Comparison of ENCODE assay signal across 25 mouse cellular contexts in genomic region chr6:143129466-143129865, GRCm38 (mm10). TPM values are rescaled to one million over a fixed set of nuclear protein-coding genes. Genes with fewer than 3 reads are reported as not detected.
DNase-seq lines count a peak whose midpoint lies in the region; ATAC-seq and TF ChIP-seq lines count a peak whose summit lies in the region.
"Had no signal": no experiment of that assay in that cellular context is flagged by ENCODE, and none has a peak within 500 bp of the region (broad histone marks: within the 10 kb centered on the region; RNA-seq: fewer than 3 reads in every experiment).

No protein-coding gene starts in this region.

- H3K9me3 ChIP-seq in liver, embryonic 11.5 days (ENCODE audit: control insufficient read depth, low read length) = no peaks in the 10 kb centered on the region
- H3K9me3 ChIP-seq in ES-Bruce4 (replicated peaks; ENCODE audit: control insufficient read depth, insufficient read depth, low read length, poor library complexity, severe bottlenecking) = peaks cover 7% of the 10 kb centered on the region
- H3K9me3 ChIP-seq: midbrain, embryonic 15.5 days had no signal

- no peak for ATAC-seq in liver, embryonic 11.5 days (replicated peaks; ENCODE audit: low FRiP score)
- ATAC-seq in megakaryocyte-erythroid progenitor cell, adult 5-6 weeks (replicated peaks; ENCODE audit: low FRiP score, low TSS enrichment, poor library complexity, severe bottlenecking) = peak; percentile 68
- ATAC-seq: liver, postnatal 0 days; midbrain, embryonic 15.5 days had no signal

- TF ChIP-seq CTCF in ES-Bruce4 (IDR thresholded peaks at IDR 0.05; ENCODE audit: low read depth, low read length) = no peak

- H3K9ac ChIP-seq in liver, embryonic 11.5 days (ENCODE audit: low read depth, low read length) = no peak overlapping the region
- H3K9ac ChIP-seq in ES-Bruce4 (ENCODE audit: low read depth, poor library complexity, severe bottlenecking) = no peak overlapping the region
- H3K9ac ChIP-seq: embryonic facial prominence, embryonic 12.5 days; kidney, embryonic 15.5 days; liver, postnatal 0 days; midbrain, embryonic 15.5 days had no signal

- H3K4me2 ChIP-seq in liver, embryonic 11.5 days = no peak overlapping the region
- H3K4me2 ChIP-seq: embryonic facial prominence, embryonic 12.5 days; heart, embryonic 11.5 days; kidney, embryonic 15.5 days; midbrain, embryonic 15.5 days had no signal

- no peaks in the 10 kb centered on the region for H3K36me3 ChIP-seq in liver, embryonic 11.5 days (ENCODE audit: control insufficient read depth, insufficient read depth, low read length)
- H3K36me3 ChIP-seq in ES-Bruce4 (ENCODE audit: control insufficient read depth, insufficient read depth, low read length, poor library complexity, severe bottlenecking) = no peaks in the 10 kb centered on the region
- H3K36me3 ChIP-seq: embryonic facial prominence, embryonic 12.5 days; hindbrain, embryonic 10.5 days; kidney, embryonic 15.5 days; midbrain, embryonic 15.5 days had no signal

- H3K4me3 ChIP-seq in liver, embryonic 11.5 days (ENCODE audit: low read depth, low read length) = no peak overlapping the region
- 0 out of 2 replicates have a peak overlapping the region, but pooled peaks have one; percentile 10 for H3K4me3 ChIP-seq in ES-Bruce4 (ENCODE audit: low read depth, low read length)
- H3K4me3 ChIP-seq: embryonic facial prominence, embryonic 12.5 days; hindbrain, embryonic 10.5 days; kidney, embryonic 15.5 days; left cerebral cortex, adult 2 months; megakaryocyte, embryonic 14.5 days; midbrain, embryonic 15.5 days had no signal

- WGBS in liver, embryonic 11.5 days = 78% methylated on average over 7 of the region's 7 CpGs

- H3K27ac ChIP-seq in liver, embryonic 11.5 days (ENCODE audit: low read depth, low read length) = no peak overlapping the region
- no peak overlapping the region for H3K27ac ChIP-seq in ES-Bruce4 (ENCODE audit: insufficient read depth, low read length)
- H3K27ac ChIP-seq: embryonic facial prominence, embryonic 12.5 days; hindbrain, embryonic 10.5 days; kidney, embryonic 15.5 days; left cerebral cortex, adult 2 months; midbrain, embryonic 15.5 days had no signal

- no peaks in the 10 kb centered on the region for H3K4me1 ChIP-seq in liver, embryonic 11.5 days (replicated peaks; ENCODE audit: control insufficient read depth, insufficient read depth, low read length)
- H3K4me1 ChIP-seq in ES-Bruce4 (ENCODE audit: control insufficient read depth, insufficient read depth, low read length) = no peaks in the 10 kb centered on the region
- H3K4me1 ChIP-seq: embryonic facial prominence, embryonic 12.5 days; hindbrain, embryonic 10.5 days; midbrain, embryonic 15.5 days had no signal

- H3K27me3 ChIP-seq in liver, embryonic 11.5 days (replicated peaks; ENCODE audit: control insufficient read depth, insufficient read depth, low read length) = no peaks in the 10 kb centered on the region
- no peaks in the 10 kb centered on the region for H3K27me3 ChIP-seq in ES-Bruce4 (ENCODE audit: control insufficient read depth, insufficient read depth, low read length, poor library complexity, severe bottlenecking)
- H3K27me3 ChIP-seq: embryonic facial prominence, embryonic 12.5 days; kidney, embryonic 15.5 days; megakaryocyte, embryonic 14.5 days; midbrain, embryonic 15.5 days had no signal

- peak; percentile 49; the same call in 1 of the 2 replicates for TF ChIP-seq EP300 in ES-Bruce4 (IDR thresholded peaks at IDR 0.05; ENCODE audit: insufficient read depth, low read depth, low read length)

- TF ChIP-seq POLR2A in ES-Bruce4 (IDR thresholded peaks at IDR 0.05; ENCODE audit: insufficient read depth, low read length) = no peak

- DNase-seq in liver = peak; percentile 21
- DNase-seq in liver, embryonic 11.5 days (ENCODE audit: low spot score) = no peak
- peak; percentile 37 for DNase-seq in MEL-GATA-1-ER (ENCODE audit: extremely low read depth, low read depth)
- DNase-seq in natural killer cell, adult 2 months (ENCODE audit: low spot score in 2 of 2) = no peak
- no peak for DNase-seq in B cell, adult 2 months
- no peak for DNase-seq in adipocyte (ENCODE audit: low spot score)
- DNase-seq: adrenal gland, adult 8-10 months; cerebellum, adult 11-12 months; cerebellum, postnatal 14 days; gastrocnemius, postnatal 10 days; kidney, adult 11 months; layer of hippocampus, adult 9-11 months; liver, postnatal 0 days; lung, postnatal 10 days; right cerebral cortex, adult 18-20 months; right cerebral cortex, postnatal 4 days had no signal

RNA-seq across cellular contexts. Expression of gene C2cd5, which starts 29.5 kb away (rescaled TPM):
- 24.1 and 25.0 TPM in 2 replicates for polyA plus RNA-seq in liver, embryonic 11.5 days (2014; fragmentation: Nextera tagmentation; extraction: Ambion mirVana)
- 49.6 and 57.2 TPM in 2 replicates for polyA plus RNA-seq in ES-Bruce4 (2011; ENCODE audit: insufficient read depth, insufficient read length, low read depth, missing spikeins)
- 57.8 and 81.5 TPM in 2 replicates for total RNA-seq in megakaryocyte-erythroid progenitor cell, adult 5-6 weeks (2014; fragmentation: Nextera tagmentation)
- 24.6 TPM in 2 replicates for total RNA-seq in megakaryocyte-erythroid progenitor cell, adult 5-6 weeks (2017)

RNA-seq across cellular contexts. Expression of gene Etnk1, which starts 37.6 kb away (rescaled TPM):
- polyA plus RNA-seq in liver, embryonic 11.5 days (2014; fragmentation: Nextera tagmentation; extraction: Ambion mirVana) = 20.0 and 23.6 TPM in 2 replicates
- polyA plus RNA-seq in ES-Bruce4 (2011; ENCODE audit: insufficient read depth, insufficient read length, low read depth, missing spikeins) = 140 and 149 TPM in 2 replicates
- total RNA-seq in megakaryocyte-erythroid progenitor cell, adult 5-6 weeks (2014; fragmentation: Nextera tagmentation) = 65.0 and 74.2 TPM in 2 replicates
- total RNA-seq in megakaryocyte-erythroid progenitor cell, adult 5-6 weeks (2017) = 86.4 and 108 TPM in 2 replicates

Comparison
In these comparisons a context has a peak if more than half of its experiments do, and no peak if none do; other contexts are left out.
1. DNase-seq: peak in liver (single experiment) and MEL-GATA-1-ER (single experiment); none in liver, embryonic 11.5 days (single experiment), natural killer cell, adult 2 months (0 of 2), B cell, adult 2 months (0 of 2) and adipocyte (single experiment).